Mouse (Mus musculus) kidney, adult 2 months (tissue): ENCODE measurements at regions not wholly inside any gene's neighbourhood (a gene's known extent, or its start where the extent isn't known, plus 50 kb on each side); places are given as distances from the start of the nearest gene placed in this dataset.
"Not testable (repeated sequence)": the region's sequence is repeated elsewhere in the genome, so short reads cannot be mapped to it uniquely, and the experiment has no call there.

Experiments used
- DNase-seq: peaks from one replicate; pipeline ENCODE4 v3.0.0; 2021
- H3K27ac ChIP-seq: fragments of 200-500 bp; 2 replicates; pipeline ENCODE4 v1.5.1; 2012; ENCODE audit warnings: low read depth, low read length, control low read depth, inconsistent platforms; ENCODE audit not compliant: insufficient read depth
- H3K27me3 ChIP-seq: fragments of 200-500 bp; replicated peaks from 2 replicates; pipeline ENCODE4 v1.6.1; 2012; ENCODE audit warnings: mild to moderate bottlenecking, moderate library complexity, low read length, inconsistent platforms; ENCODE audit not compliant: control insufficient read depth, insufficient read depth
- H3K36me3 ChIP-seq: fragments of 200-500 bp; 2 replicates; pipeline ENCODE4 v1.6.1; 2012; ENCODE audit warnings: mild to moderate bottlenecking, moderate library complexity, low read length, inconsistent platforms; ENCODE audit not compliant: control insufficient read depth, insufficient read depth
- H3K4me1 ChIP-seq: fragments of 200-500 bp; 2 replicates; pipeline ENCODE4 v1.6.1; 2011; ENCODE audit warnings: low read length; ENCODE audit not compliant: control insufficient read depth, insufficient read depth
- H3K4me3 ChIP-seq: fragments of 200-500 bp; 2 replicates; pipeline ENCODE4 v1.5.1; 2011; ENCODE audit warnings: mild to moderate bottlenecking, low read depth, low read length, control low read depth; ENCODE audit not compliant: insufficient read depth
- CTCF ChIP-seq: fragments of 200-500 bp; conservative IDR thresholded peaks from 2 replicates; pipeline ENCODE4 v1.5.1; 2011; ENCODE audit warnings: low read depth, mild to moderate bottlenecking, control low read depth, low read length, moderate library complexity, mixed read lengths; ENCODE audit not compliant: insufficient read depth, insufficient read length
- POLR2A ChIP-seq: fragments of 200-500 bp; IDR thresholded peaks from one replicate; pipeline ENCODE4 v1.6.1; 2011; ENCODE audit warnings: low read depth, low read length, control low read depth
- WGBS: fragments of 180-500 bp; shearing (Covaris S2); methylation state at CpG from one replicate; pipeline ENCODE4 v1.1.7; 2018; 5-methylcytosine and 5-hydroxymethylcytosine counted together

- TF ChIP-seq POLR2A (no peak), CTCF (no peak)
- no peaks in the 10 kb centered on the region for H3K27me3 ChIP-seq
- H3K27ac ChIP-seq, result no peak overlapping the region
- H3K36me3 ChIP-seq, result no peaks in the 10 kb centered on the region
- peak; percentile 11 for DNase-seq
- 51% methylated on average over 3 of the region's 3 CpGs for WGBS
- no peaks in the 10 kb centered on the region for H3K4me1 ChIP-seq
- H3K4me3 ChIP-seq, result no peak overlapping the region
Measured at GRCm38 (mm10) chr1:113412858-113413257, 1548.1 kb upstream of the Dsel start.

GRCm38 (mm10) chr1:113395267-113395824 lies 1530.6 kb upstream of the Dsel start:
- no peaks in the 10 kb centered on the region for H3K27me3 ChIP-seq
- H3K4me3 ChIP-seq, result no peak overlapping the region
- no peak for DNase-seq
- TF ChIP-seq POLR2A (no peak), CTCF (no peak)
- no peaks in the 10 kb centered on the region for H3K36me3 ChIP-seq
- no peak overlapping the region for H3K27ac ChIP-seq
- H3K4me1 ChIP-seq, result no peaks in the 10 kb centered on the region
- WGBS, result 81% methylated on average over 6 of the region's 6 CpGs

- not testable (repeated sequence) for H3K4me1 ChIP-seq, H3K27ac ChIP-seq
Measured at GRCm38 (mm10) chr1:113394326-113394725, 1529.6 kb upstream of the Dsel start.

GRCm38 (mm10) chr1:113392962-113393361 lies 1528.2 kb upstream of the Dsel start:
- no peaks in the 10 kb centered on the region for H3K36me3 ChIP-seq
- DNase-seq, result no peak
- no peaks in the 10 kb centered on the region for H3K4me1 ChIP-seq
- no peaks in the 10 kb centered on the region for H3K27me3 ChIP-seq
- no peak overlapping the region for H3K4me3 ChIP-seq
- no peak overlapping the region for H3K27ac ChIP-seq
- TF ChIP-seq CTCF (no peak), POLR2A (no peak)

More at GRCm38 (mm10) chr1:113394326-113394725, 1529.6 kb upstream of the Dsel start:
- not testable (repeated sequence) for H3K27me3 ChIP-seq, H3K36me3 ChIP-seq, H3K4me3 ChIP-seq
- WGBS, result 54% methylated on average over 3 of the region's 3 CpGs
- peak; percentile 28 for DNase-seq

GRCm38 (mm10) chr1:113389920-113390319 lies 1525.2 kb upstream of the Dsel start:
- TF ChIP-seq CTCF (no peak), POLR2A (no peak)
- Histone ChIP-seq H3K4me3 (no peak overlapping the region), H3K4me1 (no peaks in the 10 kb centered on the region), H3K36me3 (no peaks in the 10 kb centered on the region), H3K27me3 (no peaks in the 10 kb centered on the region; the same call in 1 of the 2 replicates), H3K27ac (no peak overlapping the region)
- DNase-seq, result no peak
- WGBS, result 93% methylated on average over 2 of the region's 2 CpGs

- no peak for TF ChIP-seq CTCF
- no peak for TF ChIP-seq POLR2A
- WGBS, result 34% methylated on average over 6 of the region's 6 CpGs
- DNase-seq, result no peak
Measured at GRCm38 (mm10) chr1:113384888-113385430, 1520.2 kb upstream of the Dsel start.

GRCm38 (mm10) chr1:113383717-113384116 lies 1519.0 kb upstream of the Dsel start:
- no peak for DNase-seq
- Histone ChIP-seq H3K27ac (no peak overlapping the region), H3K4me1 (no peaks in the 10 kb centered on the region), H3K4me3 (no peak overlapping the region), H3K36me3 (no peaks in the 10 kb centered on the region), H3K27me3 (no peaks in the 10 kb centered on the region; the same call in 1 of the 2 replicates)
- WGBS, result 94% methylated on average over 2 of the region's 2 CpGs
- no peak for TF ChIP-seq CTCF
- no peak for TF ChIP-seq POLR2A

More at GRCm38 (mm10) chr1:113384888-113385430, 1520.2 kb upstream of the Dsel start:
- H3K4me1 ChIP-seq, result no peaks in the 10 kb centered on the region
- no peaks in the 10 kb centered on the region; the same call in 1 of the 2 replicates for H3K27me3 ChIP-seq
- H3K4me3 ChIP-seq, result no peak overlapping the region
- H3K36me3 ChIP-seq, result no peaks in the 10 kb centered on the region
- no peak overlapping the region for H3K27ac ChIP-seq
